Mouse (Mus musculus) A20 (cell line): ENCODE measurements around the gene Tmem131.

Experiments used
- DNase-seq: peaks from one replicate; pipeline ENCODE4 v3.0.0-alpha.2; 2011; ENCODE audit warnings: low read depth, low spot score

Gene Tmem131

DNA sequence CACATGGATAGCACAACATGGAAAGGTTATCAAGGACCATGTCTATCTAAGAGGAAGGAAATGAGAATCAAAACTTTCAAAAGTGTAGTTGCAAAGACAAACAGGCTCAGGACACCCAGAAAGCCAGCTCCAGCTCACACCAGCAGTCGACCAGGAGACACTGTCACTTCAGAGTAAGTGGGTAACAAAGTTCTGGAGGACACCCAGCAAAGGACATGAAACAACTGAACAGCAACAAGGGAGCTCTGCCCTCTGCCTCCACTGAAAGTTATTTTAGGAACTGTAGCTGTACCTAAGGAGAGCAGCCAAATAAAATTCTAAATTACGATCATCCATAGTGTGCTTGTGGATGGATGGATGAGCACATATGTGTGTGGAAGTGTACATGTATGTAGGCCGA lies 56.3 kb downstream of the Tmem131 start:
- DNase-seq, result no peak

DNA sequence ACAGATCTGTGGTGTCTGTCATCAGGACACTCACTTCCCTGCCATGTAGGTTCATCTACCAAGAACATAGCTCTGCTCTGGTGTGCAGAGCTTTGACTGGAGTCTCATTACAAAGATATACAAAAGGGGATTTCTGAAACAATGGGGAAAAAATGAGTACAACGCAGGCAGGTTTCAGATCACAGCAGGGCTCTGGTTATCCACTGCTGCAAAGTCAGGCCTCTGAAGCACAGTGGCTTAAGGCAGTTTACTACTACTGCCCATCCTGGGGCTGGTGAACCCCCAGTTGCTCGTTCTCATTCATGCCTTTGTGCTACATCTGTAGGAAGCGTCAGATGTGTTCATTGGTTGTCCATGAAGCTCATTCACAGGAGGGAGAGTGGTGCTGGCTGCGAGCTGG lies 57.0 kb downstream of the Tmem131 start:
- DNase-seq, result no peak

DNA sequence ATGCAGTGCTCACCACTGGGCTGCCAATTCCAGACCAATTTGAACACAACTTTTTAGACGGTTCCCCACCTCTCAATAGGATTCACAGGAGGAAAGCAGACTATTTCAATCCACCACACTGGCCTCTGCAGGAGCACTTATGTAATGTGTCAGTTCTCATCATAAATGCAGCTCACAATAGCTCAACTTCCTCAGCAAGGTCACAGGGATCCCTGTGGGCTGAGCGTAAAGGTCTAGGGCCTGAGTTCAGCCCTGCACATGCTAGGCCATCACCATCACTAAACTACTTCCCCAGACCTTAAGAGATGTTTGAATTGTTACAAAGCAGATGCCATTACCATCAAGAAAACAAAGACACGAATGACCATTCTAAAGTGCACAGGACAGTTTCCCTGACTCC lies 58.9 kb downstream of the Tmem131 start:
- no peak for DNase-seq

DNA sequence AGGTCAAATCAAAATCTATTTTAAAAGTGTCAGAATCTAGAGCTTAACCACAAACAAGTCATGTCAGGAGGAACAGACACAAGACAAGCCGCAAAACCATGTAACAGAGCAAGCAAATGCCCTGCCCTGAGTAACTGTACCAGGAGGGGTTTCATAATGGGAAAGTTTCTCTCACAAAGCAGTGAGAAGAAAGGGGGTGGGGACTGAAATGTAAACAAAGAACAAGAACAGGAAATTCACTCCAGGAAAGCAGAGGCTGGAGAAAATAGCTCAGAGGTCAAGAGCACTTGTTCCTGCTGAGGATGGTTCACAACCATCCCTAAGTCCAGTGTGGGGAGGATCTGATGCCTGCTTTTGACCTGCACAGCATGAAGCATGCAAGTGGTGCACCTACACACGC lies 59.7 kb downstream of the Tmem131 start:
- DNase-seq, result no peak

DNA sequence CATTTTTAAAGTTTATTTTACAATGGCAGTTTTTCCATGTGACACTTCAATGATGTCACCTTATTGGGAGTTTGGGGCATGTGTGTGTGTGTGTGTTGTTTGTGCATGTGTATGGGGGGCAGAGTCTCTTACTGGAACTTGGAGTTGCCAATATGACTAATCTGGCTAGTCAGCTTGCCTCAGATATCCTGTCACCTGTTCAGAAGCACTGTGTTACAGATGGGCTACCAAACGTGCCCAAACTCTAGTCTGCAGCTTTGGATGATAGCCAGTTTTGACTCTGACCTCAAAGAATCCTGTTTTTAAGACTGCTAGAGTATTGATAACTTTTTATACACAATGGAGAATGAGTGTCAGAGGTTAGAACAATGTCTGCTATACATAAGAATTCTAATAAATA lies 64.3 kb downstream of the Tmem131 start:
- peak; percentile 20 for DNase-seq

DNA sequence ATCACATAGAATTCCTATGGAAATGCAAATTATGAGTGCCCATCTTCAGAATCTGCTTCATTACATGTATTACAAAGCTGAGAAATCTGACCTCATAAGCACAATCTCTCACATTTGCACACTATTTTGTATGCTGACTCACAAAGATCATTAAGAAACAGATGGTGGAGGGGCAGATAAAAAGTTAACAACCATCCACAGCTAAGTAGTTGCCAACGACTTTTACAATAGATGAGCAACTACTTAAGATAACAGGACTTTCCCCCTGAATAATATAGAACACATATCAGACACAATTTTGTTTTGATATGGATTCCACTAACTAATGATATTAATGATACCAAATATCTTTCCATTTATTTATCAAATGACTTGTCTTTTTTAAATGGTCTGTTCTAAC lies 66.3 kb downstream of the Tmem131 start:
- DNase-seq, result no peak

DNA sequence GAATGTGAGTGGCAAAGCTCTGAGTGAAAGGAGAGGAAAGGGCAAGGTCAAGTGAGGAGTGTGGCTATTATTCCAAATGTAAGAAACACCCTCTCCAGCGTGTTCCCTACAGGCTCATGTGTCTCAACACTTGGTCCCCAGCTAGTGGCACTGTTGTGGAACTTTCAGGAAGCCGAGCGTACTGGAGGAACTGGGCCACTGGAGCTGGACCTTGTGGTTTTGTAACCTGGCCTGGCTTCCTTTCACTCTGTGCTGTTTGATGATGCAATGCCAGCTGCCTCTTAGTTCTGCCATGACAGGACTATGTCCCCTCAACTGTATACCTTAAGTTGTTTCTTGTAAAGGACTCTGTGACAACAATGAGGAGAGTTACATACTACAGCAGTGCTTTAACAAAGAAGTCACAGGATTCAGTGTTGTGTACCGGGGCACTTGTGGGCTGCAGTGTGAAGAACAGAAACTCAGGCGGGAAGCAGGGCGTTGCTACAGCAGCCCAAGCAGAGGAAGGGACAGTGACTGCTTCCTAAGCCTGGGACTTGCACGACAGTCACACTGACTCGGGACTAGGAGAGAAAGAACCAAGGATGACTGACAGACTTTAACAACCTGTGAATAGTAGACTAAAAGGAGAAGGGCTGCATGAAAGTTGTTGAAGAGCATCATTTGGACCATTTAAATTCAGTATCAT lies 68.4 kb downstream of the Tmem131 start:
- no peak for DNase-seq

DNA sequence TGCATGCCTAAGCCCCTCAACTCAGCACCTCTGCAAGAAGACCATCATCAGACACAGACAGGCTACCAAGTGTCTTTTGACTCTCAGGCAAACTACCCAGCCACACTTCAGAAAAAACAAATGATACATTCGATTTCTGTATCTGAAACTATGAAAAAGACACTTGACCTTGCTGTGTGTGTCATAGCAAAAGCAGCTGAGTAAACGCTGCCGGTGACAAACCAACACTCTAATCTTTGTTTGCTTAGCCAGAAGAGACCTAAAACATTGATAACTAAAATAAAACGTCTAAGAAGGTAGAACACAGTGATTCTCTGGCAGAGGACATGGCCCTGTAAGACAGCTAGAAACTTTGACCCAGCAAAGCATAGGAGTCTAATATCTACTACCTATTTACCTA lies 72.2 kb downstream of the Tmem131 start:
- no peak for DNase-seq

DNA sequence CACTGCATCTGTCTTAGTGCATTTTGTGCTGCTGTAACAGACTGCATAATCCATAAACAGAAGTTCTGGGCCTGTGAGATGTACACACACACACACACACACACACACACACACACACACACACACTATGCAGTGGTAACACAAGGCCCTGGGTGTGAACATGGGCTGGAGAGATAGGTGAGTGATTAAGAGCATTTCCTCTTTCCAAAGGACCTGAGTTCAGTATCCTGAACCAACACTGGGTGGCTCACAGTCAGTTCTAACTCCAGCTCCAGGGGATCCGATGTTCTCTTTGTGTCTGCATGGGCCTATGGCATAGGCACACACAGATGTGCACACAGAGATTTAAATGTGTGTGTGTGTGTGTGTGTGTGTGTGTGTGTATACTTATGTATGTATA lies 72.9 kb downstream of the Tmem131 start:
- DNase-seq, result peak; percentile 25

DNA sequence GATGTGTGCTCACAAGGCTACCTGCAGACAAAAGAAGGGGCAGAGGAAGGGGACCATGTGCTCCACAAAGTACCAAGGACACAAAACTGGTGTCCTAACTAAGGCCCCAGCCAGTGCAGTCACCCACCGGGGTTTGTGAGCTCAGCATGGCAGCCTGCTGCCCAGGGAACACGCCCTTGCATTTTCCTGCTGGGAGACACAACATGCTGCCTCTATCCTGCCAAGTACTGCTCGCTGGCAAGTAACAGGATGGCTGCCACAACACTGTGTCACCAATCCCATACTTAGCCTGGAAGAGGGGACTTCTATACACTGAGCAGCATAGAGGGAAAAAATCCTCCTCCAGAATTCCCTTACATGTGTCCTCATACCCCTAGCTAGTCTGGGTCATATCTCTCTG lies 78.7 kb downstream of the Tmem131 start:
- no peak for DNase-seq

DNA sequence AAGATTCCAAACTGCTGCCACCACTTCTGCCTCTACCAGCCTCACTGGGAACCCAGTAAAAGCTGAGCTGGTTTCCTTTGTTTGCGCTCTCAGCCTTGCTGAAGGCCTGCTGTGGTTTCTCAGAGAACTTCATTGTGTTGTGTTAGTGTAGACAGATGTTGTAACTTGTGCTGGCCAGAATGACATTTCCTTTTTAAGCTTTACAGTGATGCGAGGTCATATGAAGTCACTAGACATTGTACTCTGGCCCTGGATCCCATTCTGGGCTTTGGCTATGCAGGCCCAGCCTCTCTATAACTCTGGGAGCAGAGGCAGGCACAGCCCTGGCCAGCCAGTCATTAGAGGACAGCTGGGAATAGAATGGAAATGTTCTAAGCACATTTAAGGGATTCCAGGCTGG lies 81.7 kb downstream of the Tmem131 start:
- no peak for DNase-seq

DNA sequence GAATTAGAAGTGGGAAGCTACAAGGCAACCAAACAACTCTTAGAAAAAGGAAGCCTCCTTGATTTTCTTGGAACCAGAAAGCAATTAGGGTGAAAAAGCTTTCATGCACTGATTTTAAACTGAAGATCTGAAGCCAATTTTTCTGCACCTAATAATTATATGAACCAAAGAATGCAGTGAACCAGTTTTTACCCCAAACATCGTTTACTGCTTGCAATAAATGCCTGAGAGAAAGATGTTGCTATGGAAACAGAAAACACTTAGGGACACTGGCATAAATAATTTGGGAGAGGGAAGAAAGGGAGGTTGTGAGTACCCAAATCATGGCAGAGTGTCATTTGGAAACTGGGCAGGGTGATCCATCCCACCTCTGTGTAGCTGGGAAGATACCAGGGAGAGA lies 82.6 kb downstream of the Tmem131 start:
- no peak for DNase-seq

DNA sequence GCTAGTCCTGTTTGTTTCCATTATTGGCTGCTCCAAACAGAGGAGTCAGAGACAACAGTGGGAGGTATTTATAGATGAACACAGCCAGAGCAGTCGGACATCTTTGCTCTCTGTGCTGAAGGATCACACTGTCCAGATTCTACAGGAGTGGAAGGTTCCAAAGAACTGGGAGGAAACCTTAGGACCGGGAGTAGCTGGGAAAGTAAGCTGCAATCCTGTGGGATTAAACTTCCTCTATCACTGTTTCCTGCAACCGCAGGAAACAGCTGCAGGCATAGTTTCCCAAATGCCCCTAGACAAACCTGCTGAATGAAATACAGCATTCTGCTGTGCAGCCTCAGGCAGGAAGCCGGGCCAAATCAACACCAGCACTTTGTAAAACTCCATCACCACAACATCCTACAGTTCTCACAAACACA lies 83.0 kb downstream of the Tmem131 start:
- no peak for DNase-seq

DNA sequence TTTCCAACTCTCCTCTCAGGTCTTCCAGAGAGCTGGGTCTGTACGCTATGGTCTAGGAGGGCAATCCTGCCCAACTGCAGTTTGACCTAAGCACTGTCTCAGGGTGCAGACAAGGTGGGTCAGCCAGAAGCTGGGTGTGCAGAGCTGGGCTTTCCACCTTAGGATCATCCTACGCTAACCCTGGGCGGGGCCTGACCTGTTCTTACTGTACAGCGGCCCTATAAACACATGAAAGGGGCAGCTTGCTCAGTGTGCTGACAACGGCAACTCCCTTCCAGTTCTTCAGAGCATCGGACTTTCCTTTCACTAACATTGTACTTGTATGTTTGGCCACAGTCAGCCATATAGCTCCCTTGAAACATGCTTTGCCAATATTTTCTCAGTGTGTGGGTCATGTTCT lies 86.4 kb downstream of the Tmem131 start:
- DNase-seq, result no peak

DNA sequence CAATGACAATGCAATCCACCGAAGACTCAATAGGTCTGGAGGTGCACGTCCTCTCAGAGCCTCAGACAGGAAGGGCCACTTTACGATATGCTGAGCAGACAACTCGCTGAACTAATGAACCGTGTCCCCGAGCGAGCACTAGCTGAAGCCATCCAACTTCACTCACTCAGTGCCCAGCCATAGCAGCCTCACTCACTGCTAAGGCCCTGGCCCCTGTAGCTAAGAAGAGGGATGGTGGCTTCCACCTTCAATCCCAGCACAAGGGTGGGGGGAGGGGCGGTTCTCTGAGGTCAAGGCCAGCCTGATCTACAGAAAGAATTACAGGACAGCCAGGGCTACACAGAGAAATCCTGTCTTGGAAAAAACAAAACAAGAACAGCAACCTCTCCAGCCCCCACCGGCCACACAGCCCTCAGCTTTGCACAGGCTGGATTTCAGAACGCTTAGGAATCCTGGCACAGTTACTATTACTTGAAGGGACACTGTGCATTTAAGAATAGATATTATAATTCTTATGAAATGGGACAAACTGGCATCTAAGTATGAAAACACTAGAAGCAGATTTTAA lies 89.2 kb downstream of the Tmem131 start:
- no peak for DNase-seq

DNA sequence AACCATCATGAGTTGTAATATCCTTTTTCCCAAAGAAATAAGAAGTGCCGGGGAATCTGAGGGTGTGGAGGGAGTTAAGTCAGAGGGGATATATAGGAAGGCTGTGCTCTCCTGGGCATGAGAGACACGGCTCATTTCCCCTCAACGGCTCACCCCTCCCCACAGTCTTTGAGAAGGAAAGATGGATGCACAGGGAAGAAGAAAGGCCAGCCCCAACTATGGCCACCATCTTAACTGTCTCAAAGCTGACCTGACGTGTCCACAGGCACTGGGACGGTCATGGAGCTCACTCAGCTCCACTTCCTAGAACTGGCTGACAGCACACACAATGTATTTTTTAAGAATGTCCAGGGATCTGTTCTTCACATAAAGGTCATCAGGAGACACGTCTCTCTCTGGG lies 91.4 kb downstream of the Tmem131 start:
- no peak for DNase-seq

DNA sequence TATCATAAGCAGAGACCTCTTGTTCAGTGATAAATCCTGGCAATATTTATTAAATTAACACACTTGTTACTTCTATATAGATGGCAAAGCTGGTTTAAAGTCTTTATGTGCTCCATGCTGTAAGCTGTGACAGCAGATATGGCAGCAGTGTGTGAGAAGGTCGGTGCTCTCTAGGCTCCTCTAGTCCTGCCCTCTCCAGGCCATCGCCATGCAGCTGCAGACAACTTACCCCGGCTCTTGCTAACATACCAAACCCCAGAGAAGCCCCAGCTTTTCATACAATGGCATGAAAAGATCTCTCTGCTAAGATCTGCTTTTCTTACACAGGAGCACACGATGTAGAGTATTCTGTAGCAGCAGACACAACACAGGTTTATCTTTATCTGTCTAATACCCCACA lies 92.1 kb downstream of the Tmem131 start:
- DNase-seq, result no peak

DNA sequence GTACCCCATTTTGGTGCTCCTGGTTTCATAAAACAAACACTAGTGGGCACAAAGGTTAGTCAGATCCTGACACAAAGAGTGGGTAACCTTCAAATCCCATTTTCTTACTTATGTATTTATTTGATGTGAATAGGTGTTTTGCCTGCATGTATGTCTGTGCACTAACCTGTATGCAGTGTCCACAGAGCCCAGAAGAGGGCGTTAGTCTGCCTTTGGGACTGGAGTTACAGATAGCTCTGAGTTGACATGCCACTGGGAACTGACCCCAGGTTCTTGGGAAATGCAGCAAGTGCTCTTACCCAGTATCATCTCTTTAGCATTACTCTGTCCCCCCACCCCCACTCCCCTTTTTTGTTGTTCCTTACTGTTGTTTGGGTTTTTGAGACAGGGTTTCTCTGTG lies 95.4 kb downstream of the Tmem131 start:
- DNase-seq, result no peak

DNA sequence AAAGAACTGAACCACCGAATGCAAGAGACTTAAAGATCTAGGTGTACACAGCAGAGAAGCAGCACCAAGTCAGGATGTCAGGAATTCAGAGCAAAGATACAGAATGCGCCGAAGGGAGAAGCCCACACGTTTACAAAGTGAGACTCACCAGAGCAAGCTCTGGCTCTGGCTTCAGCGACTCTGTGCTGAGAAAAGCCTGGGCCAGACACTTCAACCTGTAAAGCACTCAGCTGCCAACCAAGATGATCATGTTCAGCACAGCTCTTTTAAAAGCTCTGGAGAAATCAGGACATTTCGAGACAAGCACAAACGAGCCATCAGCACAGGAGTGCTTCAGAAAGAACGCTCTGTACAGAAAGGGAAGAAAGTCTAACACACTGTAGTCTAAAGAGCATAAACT lies 96.2 kb downstream of the Tmem131 start:
- no peak for DNase-seq

DNA sequence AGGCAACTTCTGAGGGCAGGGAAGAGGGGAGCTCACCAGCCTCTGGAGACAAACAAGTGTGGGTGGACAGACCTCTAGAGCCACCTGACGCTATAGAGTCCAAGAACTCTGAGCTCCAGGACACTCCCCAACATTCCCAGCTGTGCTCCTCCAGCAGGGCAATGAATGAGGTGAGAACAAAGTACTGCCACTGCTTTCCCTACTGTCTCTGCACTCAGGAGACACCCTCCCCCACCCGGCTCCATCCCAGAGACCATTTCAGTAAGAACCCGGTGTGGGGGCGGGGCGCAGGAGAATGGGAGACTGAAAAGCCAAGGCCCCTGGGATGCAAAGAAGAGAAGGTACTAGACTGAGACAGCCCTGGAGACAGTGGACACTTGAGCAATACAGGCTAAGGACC lies 98.4 kb downstream of the Tmem131 start:
- no peak for DNase-seq

DNA sequence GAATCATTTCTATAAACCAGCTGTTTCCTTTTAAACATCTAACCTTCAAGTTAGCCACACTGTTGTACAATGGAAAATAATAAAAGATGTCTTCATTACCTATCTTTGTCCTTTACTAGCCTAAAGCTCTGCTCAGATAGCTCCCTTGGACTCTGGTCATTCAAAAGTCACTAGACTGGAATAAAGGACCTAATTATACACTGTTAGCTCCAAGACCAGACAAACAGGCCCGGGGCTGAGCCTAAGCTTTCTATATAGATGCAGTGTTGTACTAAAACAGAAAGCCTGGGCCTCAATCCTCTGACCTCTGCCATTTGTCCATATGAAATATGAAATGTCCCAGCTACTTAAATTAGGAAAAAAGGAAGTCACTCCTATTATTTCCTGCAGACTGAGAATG lies 101.7 kb downstream of the Tmem131 start:
- DNase-seq, result no peak

DNA sequence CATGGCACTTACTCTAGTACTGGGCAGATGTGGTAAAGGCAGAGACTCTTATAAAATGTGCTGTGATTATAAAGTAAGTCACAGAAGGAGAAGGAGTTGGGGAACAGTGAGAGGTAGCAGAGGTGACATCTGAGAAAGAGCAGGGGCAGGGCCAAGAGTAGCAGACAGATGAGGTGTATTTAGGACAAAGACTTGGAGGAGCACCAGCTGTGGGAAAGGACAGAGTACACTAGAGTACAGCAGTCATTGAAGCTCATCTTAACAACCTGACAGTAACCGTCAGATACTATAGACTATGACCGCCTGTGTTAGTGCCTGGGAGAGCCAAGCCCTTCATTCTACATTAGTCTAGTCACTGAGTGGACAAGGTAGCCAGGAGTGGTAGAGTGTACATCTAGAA lies 102.5 kb downstream of the Tmem131 start:
- no peak for DNase-seq

DNA sequence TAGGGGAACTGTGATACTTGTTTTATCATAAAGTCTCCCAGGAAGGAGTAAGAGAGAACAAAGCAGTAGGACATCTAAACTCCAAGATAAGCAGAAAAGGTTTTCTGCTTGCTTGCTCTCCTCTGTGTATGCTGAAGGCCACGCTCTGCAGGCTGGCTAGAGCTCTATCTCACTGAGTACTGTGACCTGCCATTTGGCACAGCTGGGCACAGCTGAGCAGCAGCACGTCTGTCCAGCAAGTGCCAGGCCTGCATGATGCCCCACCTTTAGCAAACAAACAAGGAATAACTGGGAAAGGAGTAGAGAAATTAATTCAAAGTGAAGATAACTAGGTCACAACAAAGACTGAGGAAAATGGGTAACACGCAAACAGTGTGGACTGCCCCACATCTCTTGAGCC lies 103.6 kb downstream of the Tmem131 start:
- no peak for DNase-seq
